Comparison of ENCODE assay signal across 8 mouse cellular contexts in the genomic region with DNA sequence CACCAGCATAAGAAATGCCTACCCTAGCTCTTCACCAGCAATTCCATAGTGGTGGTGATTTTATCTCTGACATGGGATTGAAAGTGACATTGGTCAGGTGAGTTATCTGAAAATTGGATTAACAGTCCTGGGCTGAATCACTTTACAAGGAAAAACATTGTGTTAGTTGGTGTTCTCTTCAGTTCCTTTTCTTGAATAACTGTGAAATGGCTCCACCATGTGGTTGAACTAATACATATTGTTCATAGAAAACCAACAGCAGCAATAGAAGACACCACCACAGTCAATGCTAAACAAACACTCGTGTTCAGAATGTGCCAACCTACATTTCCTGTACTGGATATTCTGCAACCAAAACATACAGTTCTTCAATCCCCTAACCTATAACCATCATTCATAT.
DNase-seq lines count a peak whose midpoint lies in the region; ATAC-seq and TF ChIP-seq lines count a peak whose summit lies in the region.

No protein-coding gene starts in this region.

- CTCF ChIA-PET in Patski (lab: Charles Lee), result interaction anchor here (0.8 to 1.5 kb wide), 3 partner anchors 17 to 363 kb away, joined by 3 to 4 read pairs (median 3); no protein-coding TSS in a partner anchor

- H3K36me3 ChIP-seq in ES-Bruce4 (ENCODE audit: control insufficient read depth, insufficient read depth, low read length, poor library complexity, severe bottlenecking), result no peaks in the 10 kb centered on the region
- H3K36me3 ChIP-seq in hindbrain, postnatal 0 days (ENCODE audit: insufficient read depth, low read length), result no peaks in the 10 kb centered on the region

- peaks cover 11% of the 10 kb centered on the region for H3K9me3 ChIP-seq in ES-Bruce4 (replicated peaks; ENCODE audit: control insufficient read depth, insufficient read depth, low read length, poor library complexity, severe bottlenecking)
- no peaks in the 10 kb centered on the region for H3K9me3 ChIP-seq in hindbrain, postnatal 0 days (ENCODE audit: low read length)

- POLR2A ChIA-PET in Patski (lab: Charles Lee), result no interaction called here

- H3K4me1 ChIP-seq in ES-Bruce4 (ENCODE audit: control insufficient read depth, insufficient read depth, low read length), result no peaks in the 10 kb centered on the region
- H3K4me1 ChIP-seq in hindbrain, postnatal 0 days (ENCODE audit: insufficient read depth, low read length), result no peaks in the 10 kb centered on the region

- no peak overlapping the region for H3K9ac ChIP-seq in ES-Bruce4 (ENCODE audit: low read depth, poor library complexity, severe bottlenecking)
- no peak overlapping the region for H3K9ac ChIP-seq in hindbrain, postnatal 0 days (replicated peaks; ENCODE audit: low read length)

- in situ Hi-C loops in Patski (cut with MboI; ENCODE audit: low pct_unique_long_range_greater_than_20kb), result loop anchor here (25.0 kb wide), 3 partner anchors 352 to 1177 kb away; no protein-coding TSS in a partner anchor

- no peak for TF ChIP-seq POLR2A in ES-Bruce4 (IDR thresholded peaks at IDR 0.05; ENCODE audit: insufficient read depth, low read length)

- intact Hi-C loops in heart, postnatal 36 days (cut with DNase I), result loop anchor here (5.0 kb wide), 1 partner anchor 237 kb away; no protein-coding TSS in a partner anchor

- H3K27ac ChIP-seq in layer of hippocampus, adult 2 months, result no peak overlapping the region
- H3K27ac ChIP-seq in ES-Bruce4 (ENCODE audit: insufficient read depth, low read length), result no peak overlapping the region
- no peak overlapping the region for H3K27ac ChIP-seq in hindbrain, postnatal 0 days

- no peak overlapping the region for H3K4me3 ChIP-seq in layer of hippocampus, adult 2 months
- no peak overlapping the region for H3K4me3 ChIP-seq in ES-Bruce4 (ENCODE audit: low read depth, low read length)
- H3K4me3 ChIP-seq in hindbrain, postnatal 0 days (ENCODE audit: low read length), result no peak overlapping the region

- peak; percentile 83 for TF ChIP-seq CTCF in layer of hippocampus, adult 2 months (conservative IDR thresholded peaks at IDR 0.05)
- TF ChIP-seq CTCF in ES-Bruce4 (IDR thresholded peaks at IDR 0.05; ENCODE audit: low read depth, low read length), result peak; percentile 6
- peak; percentile 50 for TF ChIP-seq CTCF in Patski (IDR thresholded peaks at IDR 0.05)
- peak; percentile 71 for TF ChIP-seq CTCF in hindbrain, postnatal 0 days (IDR thresholded peaks at IDR 0.05; ENCODE audit: low read depth)

- H3K27me3 ChIP-seq in ES-Bruce4 (ENCODE audit: control insufficient read depth, insufficient read depth, low read length, poor library complexity, severe bottlenecking) (no peaks in the 10 kb centered on the region), Patski (peaks cover 12% of the 10 kb centered on the region)
- no peaks in the 10 kb centered on the region for H3K27me3 ChIP-seq in hindbrain, postnatal 0 days (ENCODE audit: insufficient read depth, low read length)

- TF ChIP-seq EP300 in ES-Bruce4 (IDR thresholded peaks at IDR 0.05; ENCODE audit: insufficient read depth, low read depth, low read length), result no peak

- ATAC-seq in Patski, result no peak
- no peak for ATAC-seq in hindbrain, postnatal 0 days

- WGBS in hindbrain, postnatal 0 days, result 24% methylated on average over 1 of the region's 1 CpGs

- H3K4me2 ChIP-seq in hindbrain, postnatal 0 days (ENCODE audit: low read depth, low read length), result no peak overlapping the region

- peak; percentile 47 to 53 for DNase-seq in layer of hippocampus, adult 2 months (ENCODE audit: low spot score in 2 of 2)
- no peak for DNase-seq in layer of hippocampus, postnatal 10 days (ENCODE audit: low spot score in 2 of 2)
- no peak for DNase-seq in Patski (ENCODE audit: low read depth, low spot score)
- peak; percentile 91 for DNase-seq in hindbrain, postnatal 0 days (ENCODE audit: low spot score)
- no peak for DNase-seq in heart, postnatal 36 days
- DNase-seq in adrenal gland, postnatal 14 days, result no peak
- DNase-seq in urinary bladder, postnatal 14 days (ENCODE audit: low spot score), result no peak

Comparison
In these comparisons a context has a peak if more than half of its experiments do, and no peak if none do; other contexts are left out.
1. DNase-seq: peak in layer of hippocampus, adult 2 months (2 of 2) and hindbrain, postnatal 0 days (single experiment); none in layer of hippocampus, postnatal 10 days (0 of 2), Patski (single experiment), heart, postnatal 36 days (0 of 2), adrenal gland, postnatal 14 days (single experiment) and urinary bladder, postnatal 14 days (single experiment).
2. CTCF ChIP-seq: peak in every context shown above with its lines; median percentile 83 in layer of hippocampus, adult 2 months; 71 in hindbrain, postnatal 0 days; 50 in Patski; 6 in ES-Bruce4.